Mouse (Mus musculus) spleen, postnatal 10 days (tissue): ENCODE results near the gene Ago4.

Experiments used
- DNase-seq, 2 experiments: peaks; one replicate each; pipeline ENCODE4 v3.0.0; 2021 to 2022; ENCODE audit warnings: low spot score in 2 of 2

Gene Ago4

GRCm38 (mm10) chr4:126473031-126473430 is 60.2 kb downstream of the Ago4 start:
- DNase-seq, result no peak

- no peak for DNase-seq
Measured at GRCm38 (mm10) chr4:126469334-126469733, 63.9 kb downstream of the Ago4 start.

- no peak for DNase-seq
Measured at GRCm38 (mm10) chr4:126468925-126469324, 64.3 kb downstream of the Ago4 start.

GRCm38 (mm10) chr4:126468285-126468901 is 64.9 kb downstream of the Ago4 start, which contains the start of gene Ago1:
Gene Ago1 (minus strand): TSS chr4:126468583.
- peak; percentile 85 to 94 for DNase-seq

GRCm38 (mm10) chr4:126467721-126468284 is 65.5 kb downstream of the Ago4 start:
- DNase-seq, result peak; percentile 29 to 74

GRCm38 (mm10) chr4:126466251-126466750 is 67.0 kb downstream of the Ago4 start:
- no peak for DNase-seq

GRCm38 (mm10) chr4:126465843-126466242 is 67.4 kb downstream of the Ago4 start:
- DNase-seq, result peak in 1 of 2 experiments; percentile 19

- no peak for DNase-seq
Measured at GRCm38 (mm10) chr4:126464892-126465235, 68.4 kb downstream of the Ago4 start.

GRCm38 (mm10) chr4:126464189-126464891 is 68.9 kb downstream of the Ago4 start:
- DNase-seq, result no peak

- no peak for DNase-seq
Measured at GRCm38 (mm10) chr4:126455441-126455840, 77.8 kb downstream of the Ago4 start.

GRCm38 (mm10) chr4:126454547-126455254 is 78.6 kb downstream of the Ago4 start:
- no peak for DNase-seq

- DNase-seq, result no peak
Measured at GRCm38 (mm10) chr4:126450268-126450667, 83.0 kb downstream of the Ago4 start.

GRCm38 (mm10) chr4:126447126-126447525 is 86.1 kb downstream of the Ago4 start:
- no peak for DNase-seq

- DNase-seq, result no peak
Measured at GRCm38 (mm10) chr4:126444528-126444927, 88.7 kb downstream of the Ago4 start.
